Mouse (Mus musculus): ENCODE measurements around the gene Wdr31. TPM values are rescaled to one million over a fixed set of nuclear protein-coding genes. Genes with fewer than 3 reads are reported as not detected.

Wdr31 gene
- not detected for total RNA-seq (2023)

DNA sequence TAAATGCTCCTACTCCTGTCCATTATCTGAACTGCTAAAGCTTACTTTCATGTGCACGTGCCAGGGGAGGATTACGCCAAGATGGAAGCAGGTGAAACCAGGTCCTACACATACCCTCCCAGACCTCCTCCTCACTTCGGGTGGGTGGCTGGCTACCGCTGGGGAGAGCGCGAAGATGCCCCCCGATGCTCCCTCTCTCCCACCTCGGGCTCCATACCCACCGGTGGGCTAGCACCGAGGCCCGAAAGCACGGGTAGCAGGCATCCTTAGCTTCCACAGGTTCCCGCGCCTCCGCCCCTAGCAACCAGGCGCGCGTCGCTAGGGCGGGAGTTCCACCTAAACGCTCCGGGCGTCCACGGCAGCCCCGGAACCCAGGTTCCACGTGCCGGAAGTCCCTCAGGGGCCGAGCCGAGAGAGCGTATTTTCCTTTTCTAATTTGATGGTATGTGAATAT lies at the start of gene Wdr31:
Gene Wdr31, minus strand, starts transcription at position 299 of the 454 bp plus-strand sequence.

DNA sequence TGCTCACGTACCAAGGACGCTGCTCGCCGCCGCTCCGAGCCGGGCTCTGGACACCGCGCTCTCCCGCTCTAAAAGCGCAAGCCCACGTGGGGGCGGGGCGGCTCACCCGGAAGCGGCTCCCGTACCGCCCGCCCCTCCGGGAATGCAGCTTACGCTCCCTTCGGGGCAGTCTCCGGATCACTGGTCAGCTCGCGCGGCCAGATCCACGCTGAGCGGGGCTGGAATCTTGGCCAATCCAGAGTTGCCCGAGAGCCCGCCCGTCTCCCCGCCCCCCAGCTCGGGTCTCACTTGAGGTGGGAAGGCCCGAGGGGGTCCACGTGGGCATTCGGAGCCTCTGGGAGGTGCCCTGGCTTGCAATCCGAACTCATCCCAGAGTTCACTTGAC lies 49.1 kb upstream of the Wdr31 start, which contains the start of gene Alad:
Gene Alad, minus strand, starts transcription at position 70 of the 385 bp plus-strand sequence.

DNA sequence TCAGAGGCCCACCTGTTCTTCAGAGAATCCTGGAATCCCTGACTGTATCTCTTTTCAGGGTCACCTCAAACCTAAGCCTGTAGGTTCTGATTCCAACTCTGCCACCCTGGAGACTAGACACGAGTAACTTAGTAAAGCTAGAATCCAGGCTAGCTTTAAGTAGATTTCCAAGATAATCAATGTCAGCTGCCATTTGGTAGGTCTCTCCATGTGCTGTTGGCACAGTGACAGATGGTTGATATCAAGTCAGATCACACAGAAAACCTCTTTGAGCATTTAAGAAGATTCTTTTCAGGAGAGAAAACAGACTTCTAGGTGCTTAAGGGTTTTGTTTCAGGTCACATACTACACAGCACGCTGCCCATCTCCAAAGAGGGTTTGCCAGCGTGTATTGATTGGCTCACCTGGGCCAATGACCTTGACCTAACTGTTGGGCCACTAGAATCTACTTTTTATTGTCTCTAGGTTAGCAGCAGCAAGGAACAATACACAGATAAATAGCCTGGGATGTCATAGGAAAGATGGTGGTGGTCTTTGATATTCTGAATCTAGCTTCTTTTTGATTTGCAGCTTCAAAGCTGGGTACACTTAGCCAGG lies 32.8 kb upstream of the Wdr31 start, which contains the start of gene Hdhd3:
Gene Hdhd3, minus strand, starts transcription at position 94 of the 597 bp plus-strand sequence.

DNA sequence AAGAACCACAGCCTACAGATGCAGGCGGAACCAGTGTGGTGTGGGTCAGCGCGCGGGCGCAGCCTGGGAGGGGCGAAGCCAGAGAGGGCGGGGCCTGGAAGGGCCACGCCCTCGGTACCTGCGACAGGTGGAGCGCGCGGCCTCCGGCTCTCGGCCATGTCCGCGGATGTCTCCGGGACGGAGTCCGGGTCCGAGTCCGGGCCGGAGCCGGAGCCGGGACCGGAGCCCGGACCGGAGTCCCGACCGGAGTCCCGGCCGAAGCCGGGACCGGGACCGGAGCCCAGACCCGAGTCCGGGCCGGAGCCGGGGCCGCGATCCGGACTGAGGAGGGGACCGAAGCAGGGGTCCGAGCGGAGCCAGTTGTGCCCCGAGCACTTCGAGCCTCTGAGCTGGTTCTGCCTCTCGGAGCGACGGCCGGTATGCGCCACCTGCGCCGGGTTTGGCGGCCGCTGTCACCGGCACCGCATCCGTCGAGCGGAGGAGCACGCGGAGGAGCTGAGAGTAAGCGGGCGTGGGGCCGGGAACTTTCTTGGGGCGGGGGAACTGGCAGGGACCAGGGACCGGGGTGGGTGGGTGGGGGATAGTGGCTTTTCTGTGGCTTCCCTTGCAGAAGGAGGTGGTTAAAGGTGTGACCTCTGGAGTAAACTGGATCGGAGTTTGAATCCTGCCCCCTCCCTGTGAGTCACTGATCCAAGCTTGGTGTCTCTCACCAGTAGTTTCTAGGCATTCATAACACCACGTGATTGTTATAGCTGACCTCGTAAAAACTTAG lies 9.4 kb upstream of the Wdr31 start, which contains the start of gene Bspry:
Gene Bspry, plus strand, starts transcription at position 117 of the 772 bp plus-strand sequence.

DNA sequence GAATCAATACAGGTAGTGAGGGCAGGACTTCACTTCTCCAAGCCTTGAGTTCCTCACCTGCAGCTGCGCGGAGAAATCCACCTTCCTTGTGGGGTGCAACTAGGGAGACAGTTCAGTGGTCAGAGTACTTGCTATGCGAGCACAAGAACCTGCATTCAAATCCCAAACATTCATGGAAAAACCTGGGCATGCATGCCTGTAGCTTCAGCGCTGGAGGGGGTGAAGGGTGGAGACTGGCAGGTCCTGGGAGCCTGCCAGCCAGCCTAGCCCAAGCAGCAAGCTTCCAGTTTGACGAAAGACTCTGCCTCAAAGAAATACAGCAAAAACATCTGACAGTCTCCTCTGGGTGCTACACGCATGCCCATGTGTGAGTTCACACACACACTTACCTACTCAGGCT lies 35.6 kb downstream of the Wdr31 start, which contains the start of gene Rnf183:
Gene Rnf183, minus strand, starts transcription at position 172 of the 400 bp plus-strand sequence.

DNA sequence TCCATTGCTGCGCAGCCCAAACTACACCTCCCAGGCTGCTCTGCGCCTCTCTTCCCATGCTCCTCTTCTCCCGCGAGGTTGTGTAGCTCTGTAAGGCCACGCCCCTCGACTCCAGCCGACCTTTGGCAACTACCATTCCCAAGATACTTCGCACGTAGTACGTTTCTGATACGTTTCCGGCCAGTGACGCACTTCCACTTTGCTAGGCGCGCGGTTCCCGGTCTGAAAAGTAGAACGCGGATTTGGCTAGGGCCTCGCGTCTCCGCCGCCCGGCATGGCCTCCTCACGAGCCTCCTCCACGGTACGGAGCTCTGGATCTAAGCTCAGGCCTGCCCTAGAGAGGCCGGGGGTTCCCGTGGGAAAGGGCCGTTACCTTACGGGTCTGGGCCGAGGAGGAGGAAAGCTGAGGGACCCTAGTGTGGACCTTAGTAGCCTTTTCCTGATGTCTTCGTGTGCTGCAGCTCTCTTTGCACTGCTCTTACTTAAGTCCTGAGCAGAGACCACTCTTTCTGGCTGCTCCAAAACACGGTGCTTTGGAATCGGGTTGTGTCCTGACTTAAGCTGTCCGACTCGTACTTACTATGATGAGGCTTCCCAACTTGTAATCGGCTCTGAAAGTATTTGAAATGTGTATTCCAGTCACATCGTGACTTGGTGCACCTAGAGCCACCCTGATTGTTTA lies 62.0 kb downstream of the Wdr31 start, which contains the start of the genes Cdc26 and Prpf4:
Gene Cdc26, minus strand, starts transcription at position 42 of the 682 bp plus-strand sequence.
Gene Prpf4, plus strand, starts transcription at position 197 of the 682 bp plus-strand sequence.

Other genes starting within 250 kb of the Wdr31 start
- not detected for gene Zfp37, start 239.8 kb downstream of the Wdr31 start, total RNA-seq (2023)
- gene Slc31a2, start 208.3 kb downstream of the Wdr31 start, total RNA-seq (2023): 1 to 10 TPM; 5.8 to 6.2 TPM
- 100 to 1,000 TPM; 102 to 118 TPM for gene Fkbp15, start 110.3 kb downstream of the Wdr31 start, total RNA-seq (2023)
- 10 to 100 TPM in 1 of 2 experiments, 1 to 10 TPM in 1; 9.8 to 11.0 TPM for gene Slc31a1, start 110.2 kb downstream of the Wdr31 start, total RNA-seq (2023)
- 10 to 100 TPM; 60.6 to 61.7 TPM for gene Cdc26, start 62.3 kb downstream of the Wdr31 start, total RNA-seq (2023)
- 10 to 100 TPM; 27.2 to 27.4 TPM for gene Prpf4, start 62.1 kb downstream of the Wdr31 start, total RNA-seq (2023)
- gene Rnf183, start 35.6 kb downstream of the Wdr31 start, total RNA-seq (2023): not detected
- gene Bspry, start 9.2 kb upstream of the Wdr31 start, total RNA-seq (2023): 10 to 100 TPM in 1 of 2 experiments, 1 to 10 TPM in 1; 9.4 to 11.9 TPM
- 1 to 10 TPM; 1.5 to 1.7 TPM for gene Hdhd3, start 32.6 kb upstream of the Wdr31 start, total RNA-seq (2023)
- 10 to 100 TPM; 19.8 to 20.6 TPM for gene Alad, start 49.0 kb upstream of the Wdr31 start, total RNA-seq (2023)
- gene Pole3, start 54.2 kb upstream of the Wdr31 start, total RNA-seq (2023): 10 to 100 TPM; 20.7 to 27.0 TPM
- under 1 TPM; 0.30 to 0.81 TPM for gene 4933430I17Rik, start 54.5 kb upstream of the Wdr31 start, total RNA-seq (2023)
- gene Rgs3, start 89.0 kb upstream of the Wdr31 start, total RNA-seq (2023): 10 to 100 TPM; 31.9 to 33.9 TPM

Measured in B cell, adult 67 days (primary cell).